Mouse (Mus musculus) heart, postnatal 0 days (tissue): ENCODE data around the gene Nup107.

Experiments
- CTCF ChIP-seq: IDR thresholded peaks from 2 replicates; pipeline ENCODE4 v1.5.1; 2016; ENCODE audit warnings: antibody characterized with exemption, control low read depth, low read depth
- EP300 ChIP-seq: IDR thresholded peaks from 2 replicates; pipeline ENCODE4 v1.6.1; 2016; ENCODE audit warnings: antibody characterized with exemption, low read depth

DNA sequence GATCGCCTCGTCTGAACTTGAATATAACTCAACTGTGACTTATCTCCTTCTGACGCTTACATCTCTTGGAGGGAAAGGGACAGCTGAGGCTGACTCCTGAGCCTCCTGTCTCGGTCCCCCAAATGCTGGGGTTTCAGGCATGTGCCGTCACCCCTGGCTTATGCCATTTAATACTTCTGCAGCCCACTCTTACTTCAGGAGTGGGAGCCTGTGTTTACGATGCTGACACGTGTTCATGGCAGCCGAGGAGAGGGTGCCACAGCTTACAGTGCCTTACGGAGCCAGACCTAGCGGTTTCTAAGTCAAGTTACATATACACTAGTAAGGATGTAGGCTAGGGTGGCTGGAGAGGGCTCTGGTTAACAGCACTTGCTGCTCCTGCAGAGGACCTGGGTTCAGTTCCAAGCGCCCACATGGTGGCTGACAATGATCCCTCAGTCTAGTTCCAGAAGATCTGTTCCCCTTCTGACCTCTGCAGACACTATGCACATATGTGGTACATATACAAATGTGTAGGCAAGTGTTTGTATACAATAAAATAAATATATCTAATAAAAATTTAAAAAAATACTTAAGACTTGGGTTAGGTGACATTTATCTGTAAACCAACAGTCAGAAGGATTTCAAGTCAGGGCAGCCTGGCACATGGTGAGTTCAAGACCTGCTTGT is 36.6 kb downstream of the Nup107 start:
- TF ChIP-seq CTCF = no peak
- no peak for TF ChIP-seq EP300
